Mouse (Mus musculus) adrenal gland (tissue): Measurements from ENCODE around the gene Olfr733.

Experiments used
- intact Hi-C: fragments of 180-260 bp; cut with DNase I; formaldehyde crosslinking; loops from one replicate; pipeline ENCODE4 v1.15.1; 2025
- long read RNA-seq, 2 experiments: library from polyadenylated mRNA; unstranded; transcript quantifications; one replicate each; pipeline ENCODE4 v2.0.0; 2020; ENCODE audit warnings: borderline replicate concordance in 1 of 2; ENCODE audit not compliant: insufficient replicate concordance in 1 of 2

Gene Olfr733
- long read RNA-seq, experiment 1, result 0 reads
- long read RNA-seq, experiment 2, result 0 reads

DNA sequence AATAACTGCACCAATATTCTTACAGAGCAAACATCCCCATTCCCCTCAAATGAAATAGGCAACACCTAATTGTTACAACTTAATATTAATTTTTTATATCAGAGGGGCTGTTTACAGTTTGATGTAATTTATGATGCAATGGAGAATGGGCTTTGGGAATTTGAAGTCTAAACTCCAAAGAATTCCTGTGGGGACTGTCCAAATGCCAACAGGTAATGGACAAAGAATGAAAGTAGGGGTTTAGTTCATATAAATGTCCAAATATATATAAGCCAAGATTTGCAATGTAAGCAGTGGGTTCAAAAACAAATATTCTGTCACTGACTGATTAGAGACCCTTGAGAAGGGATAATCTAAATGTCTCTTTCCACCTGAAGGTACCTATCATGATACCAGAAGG lies at the start of gene Olfr733:
TSS of gene Olfr733 (minus strand) at position 101 of the 400 bp plus-strand sequence.
- intact Hi-C loops, result no loop called here

- intact Hi-C loops, result no loop called here
Observed at GRCm38 (mm10) chr14:50348796-50349195, 47.5 kb upstream of the Olfr733 start, which contains the start of gene Olfr735. TSS of gene Olfr735 (minus strand) at chr14:50348872.

- intact Hi-C loops, result no loop called here
Observed at GRCm38 (mm10) chr14:50326661-50327060, 25.3 kb upstream of the Olfr733 start, which contains the start of gene Olfr734. TSS of gene Olfr734 (minus strand) at chr14:50326761.

DNA sequence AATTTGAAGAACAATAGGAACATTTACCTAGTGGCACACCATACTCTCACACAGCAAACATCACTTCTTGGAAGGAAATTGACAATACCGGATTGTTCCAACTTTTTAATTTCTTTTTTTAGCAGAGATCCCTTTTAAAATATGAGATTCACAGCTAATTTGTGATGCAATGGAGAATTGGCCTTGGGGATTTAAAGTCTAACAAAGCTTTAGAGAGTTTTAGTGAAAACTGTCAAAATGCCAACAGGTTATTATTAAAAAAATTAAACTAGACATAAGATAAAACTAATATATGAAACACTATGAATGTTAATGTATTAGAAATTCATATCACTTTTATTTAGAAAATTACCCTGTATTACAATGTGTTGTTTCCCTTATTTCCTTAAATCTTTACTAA lies 17.2 kb downstream of the Olfr733 start, which contains the start of gene Olfr732:
TSS of gene Olfr732 (minus strand) at position 101 of the 400 bp plus-strand sequence.
- intact Hi-C loops, result no loop called here
